Mouse (Mus musculus) kidney, adult 11 months (tissue): Measurements from ENCODE around the gene Aplf.
A peak's percentile ranks its signal among the peaks of the same experiment; 100 is the strongest.
"Not testable (repeated sequence)": the region's sequence is repeated elsewhere in the genome, so short reads cannot be mapped to it uniquely, and the experiment has no call there.

Experiments used
- DNase-seq: peaks from one replicate; pipeline ENCODE4 v3.0.0; 2022

Aplf gene

GRCm38 (mm10) chr6:87671771-87672517 lies at the start of gene Aplf:
Aplf (minus strand) TSS chr6:87672193.
- DNase-seq, result peak; percentile 96

GRCm38 (mm10) chr6:87714091-87714490 lies 42.1 kb upstream of the Aplf start:
- no peak for DNase-seq

- DNase-seq, result no peak
These were observed 40.3 kb upstream of the Aplf start for GRCm38 (mm10) chr6:87712311-87712710.

DNA sequence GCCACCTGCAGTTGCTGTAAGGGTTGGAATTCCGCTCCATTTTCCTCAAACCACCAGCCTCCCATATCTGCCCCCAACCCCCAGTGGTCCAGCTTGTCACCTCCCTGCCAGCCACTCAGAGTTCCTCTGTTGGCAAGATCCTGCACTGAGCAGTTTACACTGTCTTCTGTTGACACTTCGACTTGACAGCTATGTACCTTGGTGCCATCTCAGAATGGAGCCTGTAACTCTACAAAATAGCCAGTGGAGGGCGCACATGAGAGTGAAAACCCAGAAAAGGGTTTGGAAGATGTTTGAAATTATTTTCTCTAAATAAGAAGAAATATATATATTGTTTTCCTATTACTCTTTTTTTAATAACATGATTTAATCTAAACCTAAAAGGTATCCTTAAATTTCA lies 34.3 kb upstream of the Aplf start:
- DNase-seq, result no peak

DNA sequence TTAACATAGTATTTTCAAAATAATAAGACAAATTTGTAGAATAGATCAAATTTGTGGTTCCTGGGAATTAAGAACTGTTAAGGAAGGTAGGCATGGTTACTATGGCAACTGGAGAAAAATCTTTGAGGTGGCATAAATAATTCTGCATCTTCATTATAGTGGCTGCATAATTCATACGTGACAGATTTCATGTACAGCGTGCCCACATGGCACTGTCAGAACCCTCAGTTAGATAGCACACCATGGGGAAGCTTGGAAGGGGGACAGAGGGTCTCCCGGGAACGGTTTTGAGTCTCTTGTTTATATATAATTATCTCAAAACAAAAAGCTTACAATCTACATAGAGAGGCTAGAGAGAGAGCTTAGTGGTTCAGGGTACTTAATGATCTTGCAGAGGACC lies 24.6 kb upstream of the Aplf start:
- DNase-seq, result no peak

GRCm38 (mm10) chr6:87695947-87696346 lies 24.0 kb upstream of the Aplf start:
- no peak for DNase-seq

DNA sequence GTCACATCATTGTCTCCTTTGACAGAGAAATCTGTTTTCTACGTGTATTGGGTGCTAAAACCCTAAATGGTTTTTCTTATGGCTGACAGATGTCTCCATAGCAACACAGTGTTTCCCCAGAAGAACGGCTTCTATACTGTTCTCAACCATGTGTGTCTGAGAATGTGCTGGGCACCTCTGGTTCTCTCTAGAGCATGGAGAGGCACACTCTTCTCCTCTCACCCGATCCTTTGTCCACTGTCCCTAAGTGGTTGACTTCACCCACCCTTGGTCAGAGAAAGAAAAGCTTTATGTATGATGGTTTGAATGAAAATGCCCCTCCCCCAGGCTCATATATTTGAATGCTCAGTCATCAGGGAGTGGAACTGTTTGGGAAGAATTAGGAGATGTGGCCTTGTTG lies 8.4 kb upstream of the Aplf start:
- DNase-seq, result no peak

DNA sequence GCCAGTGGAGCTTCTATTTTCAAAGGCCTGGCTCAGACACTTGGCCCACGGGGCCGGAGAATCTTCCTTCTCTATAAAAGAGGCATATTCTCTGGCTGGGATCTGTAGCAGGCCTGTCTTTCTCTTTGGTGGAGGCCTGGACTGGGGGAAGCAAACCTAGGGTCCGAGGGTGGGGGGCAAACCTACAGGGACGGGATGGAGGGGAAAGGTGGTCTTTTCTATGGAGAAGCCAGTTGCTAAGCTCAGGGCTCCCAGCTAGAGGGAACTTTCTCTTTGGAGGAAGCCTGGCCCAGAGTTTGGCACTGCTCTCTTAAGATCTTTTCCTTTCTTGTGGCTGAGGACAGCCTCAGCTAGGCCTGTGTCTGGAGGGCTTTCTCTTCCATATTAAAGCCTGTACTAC lies 668 bp upstream of the Aplf start:
- DNase-seq, result no peak

GRCm38 (mm10) chr6:87671353-87671752 lies 640 bp downstream of the Aplf start:
- no peak for DNase-seq

DNA sequence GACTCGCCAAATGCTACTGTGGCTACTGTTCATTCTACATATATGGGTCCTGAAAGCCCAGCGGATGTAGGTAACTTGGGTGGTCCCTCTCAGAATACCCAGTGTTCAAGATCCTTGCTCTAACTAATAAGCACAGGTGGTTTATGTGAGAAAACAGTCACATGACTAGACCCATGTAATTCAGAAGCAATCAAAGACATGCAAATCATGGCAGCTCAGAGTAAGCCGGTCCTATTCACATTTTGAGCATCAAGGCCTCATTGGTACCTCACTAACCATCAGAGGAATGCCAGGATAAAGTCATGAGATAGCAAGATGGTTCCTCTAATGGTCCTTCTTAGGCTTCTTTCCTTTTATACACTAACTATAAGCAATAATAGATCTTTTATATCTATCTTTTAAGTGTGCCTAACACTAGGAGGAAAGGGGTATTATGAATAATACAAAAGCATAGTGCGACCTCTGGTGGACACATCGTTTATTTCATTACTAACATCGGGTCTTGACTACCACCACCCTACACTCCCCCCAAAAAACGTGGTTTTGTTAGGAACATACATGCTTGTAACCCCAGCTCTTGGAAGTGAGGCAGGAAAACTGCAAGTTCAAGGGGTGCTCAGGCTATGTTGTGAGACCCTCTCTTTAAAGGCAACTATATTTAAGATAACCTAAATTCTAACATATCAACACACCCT lies 2.0 kb downstream of the Aplf start:
- no peak for DNase-seq

DNA sequence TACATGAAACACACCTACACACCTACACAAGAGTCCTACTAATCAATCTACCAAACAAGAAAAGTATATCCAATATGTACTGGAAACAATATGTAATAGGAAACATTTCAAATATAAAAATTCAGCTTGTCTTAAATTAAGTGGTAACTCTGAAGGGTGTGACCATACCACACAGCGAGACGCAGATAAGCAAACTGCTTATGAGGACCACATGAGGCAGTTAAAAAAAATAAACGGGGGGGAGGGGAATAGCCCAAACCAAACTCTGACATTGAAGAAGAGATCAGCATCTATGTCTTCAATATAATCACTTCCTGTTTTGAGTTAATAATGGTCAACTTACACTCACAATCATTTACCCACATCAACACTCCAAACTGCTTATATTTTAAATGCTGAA lies 3.3 kb downstream of the Aplf start:
- DNase-seq, result no peak

DNA sequence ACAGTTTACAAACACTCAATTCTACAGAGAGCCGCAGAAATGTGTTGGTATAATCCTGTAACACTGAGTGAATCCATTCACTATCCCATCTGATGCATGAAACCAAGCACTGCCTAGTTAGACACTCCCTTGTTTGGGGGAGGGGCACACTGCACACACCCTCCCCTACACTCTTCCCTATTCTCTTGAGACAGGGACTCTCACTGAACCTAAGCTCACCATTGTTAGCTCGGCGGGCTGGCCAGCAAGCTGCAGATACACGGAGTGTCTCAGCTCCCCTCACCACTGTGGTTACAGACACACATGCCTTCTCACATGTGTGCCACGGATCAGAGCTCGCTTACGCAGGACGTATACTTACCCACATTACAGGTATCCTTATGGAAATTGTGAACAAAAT lies 4.2 kb downstream of the Aplf start:
- no peak for DNase-seq

DNA sequence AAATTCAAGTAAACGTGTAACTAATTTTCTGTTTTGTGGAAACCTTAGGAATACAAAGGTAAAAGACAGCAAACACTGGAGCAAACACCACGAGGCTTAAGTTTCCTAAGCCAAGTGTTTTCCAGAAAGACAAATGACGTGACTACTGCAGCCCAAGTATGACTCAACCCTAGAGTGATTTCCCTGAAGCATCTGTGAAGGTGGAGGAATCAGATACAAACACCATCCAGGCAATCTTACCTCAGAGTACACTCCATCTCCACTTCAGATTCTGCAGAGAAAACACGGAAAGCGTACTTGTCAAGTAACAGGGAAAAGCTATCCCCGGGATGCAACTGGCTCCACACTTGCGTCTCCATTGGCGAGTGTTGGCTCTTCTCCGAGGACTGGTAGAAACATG lies 8.5 kb downstream of the Aplf start:
- DNase-seq, result no peak

GRCm38 (mm10) chr6:87662197-87662596 lies 9.8 kb downstream of the Aplf start:
- no peak for DNase-seq

- DNase-seq, result no peak
These were observed 10.3 kb downstream of the Aplf start for GRCm38 (mm10) chr6:87661707-87662106.

GRCm38 (mm10) chr6:87658816-87659215 lies 13.2 kb downstream of the Aplf start:
- no peak for DNase-seq

GRCm38 (mm10) chr6:87653904-87654638 lies 17.9 kb downstream of the Aplf start:
- DNase-seq, result no peak

GRCm38 (mm10) chr6:87653478-87653877 lies 18.5 kb downstream of the Aplf start:
- DNase-seq, result no peak

DNA sequence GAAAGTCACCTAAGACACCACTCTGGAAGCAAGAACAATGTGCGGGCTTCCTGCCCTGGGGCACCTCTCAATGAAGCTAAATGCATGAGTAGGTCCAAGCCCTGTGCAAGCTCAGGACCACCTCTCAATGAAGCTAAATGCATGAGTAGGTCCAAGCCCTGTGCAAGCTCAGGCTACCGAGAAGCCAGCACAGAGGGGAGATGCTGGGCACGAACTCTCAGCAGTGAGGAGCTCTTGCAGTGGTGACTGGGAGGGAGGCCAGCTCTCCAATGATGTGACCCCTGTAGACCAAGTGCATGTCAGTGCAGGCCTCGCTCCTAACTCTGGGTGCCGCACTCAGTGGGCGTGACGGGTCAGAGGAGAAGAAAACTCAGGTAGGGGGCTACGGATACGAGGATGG lies 19.3 kb downstream of the Aplf start:
- no peak for DNase-seq

DNA sequence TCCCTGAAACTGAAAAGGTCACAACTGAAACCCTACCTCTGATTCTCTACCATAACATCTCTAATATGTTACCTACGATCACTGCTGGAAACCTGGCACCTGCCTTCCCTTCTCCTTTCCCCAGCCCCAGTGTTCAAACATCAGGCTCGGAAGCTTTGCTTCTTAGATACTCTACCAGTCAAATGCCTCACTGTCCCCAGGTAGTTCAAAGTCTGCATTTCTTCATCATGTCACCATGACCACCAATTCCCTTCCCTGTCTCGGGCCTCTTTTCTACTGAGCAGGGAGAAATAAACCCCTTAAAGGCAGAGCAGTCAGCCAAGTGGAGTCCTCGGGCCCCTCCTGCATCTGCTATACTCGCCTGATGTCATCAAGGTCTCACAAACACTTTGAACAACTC lies 20.2 kb downstream of the Aplf start:
- no peak for DNase-seq

DNA sequence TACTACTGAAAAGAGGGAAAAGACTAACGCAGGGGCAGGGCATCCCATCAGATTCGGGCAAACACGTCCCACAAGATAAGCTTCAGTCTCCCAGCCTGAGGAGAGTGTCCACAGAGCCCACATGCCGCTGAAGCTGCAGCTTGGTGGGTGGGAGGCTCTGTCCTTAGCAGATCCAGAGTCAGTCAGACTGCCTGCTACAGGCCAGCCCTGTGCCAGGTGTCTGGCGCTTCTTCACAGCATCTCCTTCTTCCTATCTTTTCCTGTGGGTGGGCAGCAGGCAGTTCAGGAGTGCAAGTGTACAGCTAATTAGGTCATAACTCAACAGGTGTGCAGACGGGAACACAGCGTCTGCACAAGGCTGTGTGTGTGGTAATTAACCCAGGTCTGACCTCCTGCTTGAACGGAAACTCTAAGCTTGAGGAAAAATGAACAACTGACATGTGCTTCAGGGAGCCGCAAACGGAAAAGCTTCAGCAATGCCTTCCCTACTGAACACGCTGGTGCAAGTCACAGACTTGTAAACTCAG lies 33.8 kb downstream of the Aplf start:
- DNase-seq, result no peak

DNA sequence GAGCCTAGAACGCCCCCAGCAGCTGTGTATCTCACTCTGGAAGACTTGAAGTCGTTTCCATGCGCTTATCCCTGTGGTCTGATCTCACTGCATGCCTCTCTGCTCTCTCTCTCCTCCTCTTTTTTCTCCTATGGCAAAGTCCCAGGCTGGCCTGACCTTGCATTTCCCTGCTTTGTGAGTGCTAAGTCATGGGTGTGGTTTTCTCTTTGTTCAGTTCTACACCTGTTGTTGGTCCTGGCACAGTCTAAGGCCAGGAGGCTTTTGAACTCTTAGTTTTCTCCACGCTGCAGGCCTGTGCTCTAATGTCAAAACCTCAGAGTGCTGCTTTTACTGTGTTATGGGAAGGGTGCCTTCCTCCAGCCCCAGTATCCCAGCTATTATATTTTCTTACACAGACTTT lies 39.8 kb downstream of the Aplf start:
- no peak for DNase-seq

DNA sequence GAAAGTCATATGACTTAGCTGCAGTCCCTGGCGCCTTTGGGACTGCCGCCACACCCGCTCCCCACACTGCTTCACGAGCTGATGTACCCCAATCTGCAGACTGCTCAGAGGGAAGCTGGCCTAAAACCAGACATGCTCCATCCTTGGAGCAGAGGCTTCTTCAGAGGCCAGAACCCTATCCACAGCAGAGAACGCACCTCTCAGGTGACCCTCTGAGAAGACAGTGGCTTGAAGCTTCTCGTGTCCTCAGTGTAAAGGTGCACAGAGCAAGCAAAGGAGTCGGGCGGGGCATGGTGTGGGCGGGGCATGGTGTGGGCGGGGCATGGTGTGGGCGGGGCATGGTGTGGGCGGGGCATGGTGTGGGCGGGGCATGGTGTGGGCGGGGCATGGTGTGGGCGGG lies 43.1 kb downstream of the Aplf start:
- not testable (repeated sequence) for DNase-seq

- no peak for DNase-seq
These were observed 48.8 kb downstream of the Aplf start for GRCm38 (mm10) chr6:87623151-87623550.
